Mouse (Mus musculus): ENCODE measurements around the gene AC141477.1. TPM values are rescaled to one million over a fixed set of nuclear protein-coding genes. Genes with fewer than 3 reads are reported as not detected.
A peak's percentile ranks its signal among the peaks of the same experiment; 100 is the strongest.

Gene AC141477.1
- total RNA-seq, 1 experiment = not detected

- H3K9me3 ChIP-seq (ENCODE audit: control insufficient read depth, insufficient read depth, low read depth, low read length) = no peaks in the 10 kb centered on the region
- DNase-seq (ENCODE audit: low read depth, low spot score) = no peak
- in situ Hi-C loops (cut with MboI; ENCODE audit: low sequenced_read_pairs in 2 of 2, unreplicated experiment in 2 of 2) = no loop called here
- peaks cover 59% of the 10 kb centered on the region for H3K36me3 ChIP-seq (ENCODE audit: control insufficient read depth, insufficient read depth, low read length, poor library complexity, severe bottlenecking)
- H3K27ac ChIP-seq (ENCODE audit: insufficient read depth, low read depth, low read length, poor library complexity, severe bottlenecking) = peak overlapping the region; percentile 64
- H3K4me1 ChIP-seq (ENCODE audit: control insufficient read depth in 2 of 2, insufficient read depth in 2 of 2, low read length in 2 of 2, poor library complexity in 1 of 2) = no peaks in the 10 kb centered on the region; a peak in 1 of 4 replicates
- H3K4me3 ChIP-seq (ENCODE audit: insufficient read depth in 1 of 2, low read depth in 1 of 2, low read length in 2 of 2, poor library complexity in 1 of 2, severe bottlenecking in 1 of 2) = peak overlapping the region; percentile 56 to 58
- TF ChIP-seq HCFC1 (IDR thresholded peaks at IDR 0.05; ENCODE audit: borderline replicate concordance, insufficient read depth, low read length) (no peak), ZNF384 (IDR thresholded peaks at IDR 0.05; ENCODE audit: low read depth, low read length) (no peak), CHD2 (IDR thresholded peaks at IDR 0.05; ENCODE audit: low read depth, low read length) (no peak), MAFK (IDR thresholded peaks at IDR 0.05; ENCODE audit: insufficient read depth, low read depth, low read length) (no peak)
- peak overlapping the region; percentile 69; the same call in 1 of the 2 replicates for H3K9ac ChIP-seq (ENCODE audit: insufficient read depth, low read depth, low read length, poor library complexity, severe bottlenecking)
These were observed 41.2 kb upstream of the AC141477.1 start for GRCm38 (mm10) chr10:76481480-76481879.

- Histone ChIP-seq H3K36me3 (ENCODE audit: control insufficient read depth, insufficient read depth, low read length, poor library complexity, severe bottlenecking) (peaks cover 57% of the 10 kb centered on the region), H3K4me3 (ENCODE audit: insufficient read depth in 1 of 2, low read depth in 1 of 2, low read length in 2 of 2, poor library complexity in 1 of 2, severe bottlenecking in 1 of 2) (peak overlapping the region; percentile 56 to 58), H3K9ac (ENCODE audit: insufficient read depth, low read depth, low read length, poor library complexity, severe bottlenecking) (peak overlapping the region; percentile 69), H3K9me3 (ENCODE audit: control insufficient read depth, insufficient read depth, low read depth, low read length) (no peaks in the 10 kb centered on the region), H3K27ac (ENCODE audit: insufficient read depth, low read depth, low read length, poor library complexity, severe bottlenecking) (peak overlapping the region; percentile 64), H3K4me1 (ENCODE audit: control insufficient read depth in 2 of 2, insufficient read depth in 2 of 2, low read length in 2 of 2, poor library complexity in 1 of 2) (no peaks in the 10 kb centered on the region; a peak in 1 of 4 replicates)
- in situ Hi-C loops (cut with MboI; ENCODE audit: low sequenced_read_pairs in 2 of 2, unreplicated experiment in 2 of 2) = no loop called here
- TF ChIP-seq ZNF384 (IDR thresholded peaks at IDR 0.05; ENCODE audit: low read depth, low read length) (peak; percentile 5), MAFK (IDR thresholded peaks at IDR 0.05; ENCODE audit: insufficient read depth, low read depth, low read length) (no peak)
- DNase-seq (ENCODE audit: low read depth, low spot score) = no peak
These were observed 40.6 kb upstream of the AC141477.1 start for GRCm38 (mm10) chr10:76480851-76481250.

GRCm38 (mm10) chr10:76473759-76474158, 33.5 kb upstream of the AC141477.1 start:
- H3K27ac ChIP-seq (ENCODE audit: insufficient read depth, low read depth, low read length, poor library complexity, severe bottlenecking) = no peak overlapping the region
- peak; percentile 64; the same call in 1 of the 2 replicates for TF ChIP-seq MAFK (IDR thresholded peaks at IDR 0.05; ENCODE audit: insufficient read depth, low read depth, low read length)
- TF ChIP-seq ZNF384 (IDR thresholded peaks at IDR 0.05; ENCODE audit: low read depth, low read length) = no peak
- DNase-seq (ENCODE audit: low read depth, low spot score) = no peak
- no peaks in the 10 kb centered on the region for H3K9me3 ChIP-seq (ENCODE audit: control insufficient read depth, insufficient read depth, low read depth, low read length)
- H3K36me3 ChIP-seq (ENCODE audit: control insufficient read depth, insufficient read depth, low read length, poor library complexity, severe bottlenecking) = peaks cover 33% of the 10 kb centered on the region
- peaks cover 0 to 5% of the 10 kb centered on the region in 2 experiments; a peak in 1 of 4 replicates for H3K4me1 ChIP-seq (ENCODE audit: control insufficient read depth in 2 of 2, insufficient read depth in 2 of 2, low read length in 2 of 2, poor library complexity in 1 of 2)
- no peak overlapping the region for H3K4me3 ChIP-seq (ENCODE audit: insufficient read depth in 1 of 2, low read depth in 1 of 2, low read length in 2 of 2, poor library complexity in 1 of 2, severe bottlenecking in 1 of 2)
- in situ Hi-C loops (cut with MboI; ENCODE audit: low sequenced_read_pairs in 2 of 2, unreplicated experiment in 2 of 2) = no loop called here
- H3K9ac ChIP-seq (ENCODE audit: insufficient read depth, low read depth, low read length, poor library complexity, severe bottlenecking) = no peak overlapping the region; the same call in 1 of the 2 replicates

- in situ Hi-C loops (cut with MboI; ENCODE audit: low sequenced_read_pairs in 2 of 2, unreplicated experiment in 2 of 2) = no loop called here
- no peaks in the 10 kb centered on the region for H3K9me3 ChIP-seq (ENCODE audit: control insufficient read depth, insufficient read depth, low read depth, low read length)
- H3K4me3 ChIP-seq (ENCODE audit: insufficient read depth in 1 of 2, low read depth in 1 of 2, low read length in 2 of 2, poor library complexity in 1 of 2, severe bottlenecking in 1 of 2) = peak within 1 kb of the TSS; percentile 93 to 99
- peak; percentile 82 for DNase-seq (ENCODE audit: low read depth, low spot score)
- H3K36me3 ChIP-seq (ENCODE audit: control insufficient read depth, insufficient read depth, low read length, poor library complexity, severe bottlenecking) = peaks cover 17% of the 10 kb centered on the region
- H3K9ac ChIP-seq (ENCODE audit: insufficient read depth, low read depth, low read length, poor library complexity, severe bottlenecking) = peak within 1 kb of the TSS; percentile 99
- H3K27ac ChIP-seq (ENCODE audit: insufficient read depth, low read depth, low read length, poor library complexity, severe bottlenecking) = no peak within 1 kb of the TSS
- H3K4me1 ChIP-seq (ENCODE audit: control insufficient read depth in 2 of 2, insufficient read depth in 2 of 2, low read length in 2 of 2, poor library complexity in 1 of 2) = peaks cover 0 to 5% of the 10 kb centered on the region in 2 experiments; a peak in 2 of 4 replicates
- TF ChIP-seq MAFK (IDR thresholded peaks at IDR 0.05; ENCODE audit: insufficient read depth, low read depth, low read length) (no peak), HCFC1 (IDR thresholded peaks at IDR 0.05; ENCODE audit: borderline replicate concordance, insufficient read depth, low read length) (peak; percentile 81; the same call in 1 of the 2 replicates), CHD2 (IDR thresholded peaks at IDR 0.05; ENCODE audit: low read depth, low read length) (0 out of 2 replicates have a peak, but pooled peaks have one; percentile 16), ZNF384 (IDR thresholded peaks at IDR 0.05; ENCODE audit: low read depth, low read length) (peak; percentile 65), ZC3H11A (IDR thresholded peaks at IDR 0.05; ENCODE audit: borderline replicate concordance, low read depth, low read length) (no peak)
These were observed 28.2 kb upstream of the AC141477.1 start, which contains the start of the genes Mcm3ap and Ybey for GRCm38 (mm10) chr10:76468203-76469162. Gene Mcm3ap, plus strand, starts transcription at chr10:76468927. Gene Ybey, minus strand, starts transcription at chr10:76469114.

All from ES-E14 (cell line).